Mouse (Mus musculus) inflammation-experienced regulatory T-cells (primary cell): ENCODE measurements around the gene Brd4. TPM values are rescaled to one million over a fixed set of nuclear protein-coding genes. Genes with fewer than 3 reads are reported as not detected.

Source experiments
- polyA plus RNA-seq, 2 experiments: library from polyadenylated mRNA; unstranded; fragments of 100-300 nt; shearing (Covaris generic); gene quantifications; one replicate each; pipeline ENCODE4 v1.2.1; 2017

The Brd4 gene
- polyA plus RNA-seq, result 100 to 1,000 TPM; 189 to 201 TPM

GRCm38 (mm10) chr17:32284262-32285137, at the start of gene Brd4:
Gene Brd4 (minus strand): TSS chr17:32284722.

GRCm38 (mm10) chr17:32320597-32321389, 36.3 kb upstream of the Brd4 start, which contains the start of gene Akap8:
Gene Akap8 (minus strand): TSS chr17:32321238.

GRCm38 (mm10) chr17:32188863-32189636, 95.5 kb downstream of the Brd4 start, which contains the start of gene Ephx3:
Gene Ephx3 (minus strand): TSS chr17:32189549.

GRCm38 (mm10) chr17:32166687-32167086, 117.8 kb downstream of the Brd4 start, which contains the start of gene Notch3:
Gene Notch3 (minus strand): TSS chr17:32166852.

Other genes starting within 250 kb of the Brd4 start
- gene Rrp1b, start 248.6 kb downstream of the Brd4 start, polyA plus RNA-seq, result 10 to 100 TPM; 46.8 to 58.8 TPM
- gene Hsf2bp, start 248.4 kb downstream of the Brd4 start, polyA plus RNA-seq, result 1 to 10 TPM in 1 of 2 experiments, under 1 TPM in 1; 0.43 to 1.2 TPM
- under 1 TPM in 1 of 2 experiments, not detected in 1; 0.38 TPM for gene Notch3, start 117.9 kb downstream of the Brd4 start, polyA plus RNA-seq
- under 1 TPM; 0.17 to 0.93 TPM for gene Ephx3, start 95.2 kb downstream of the Brd4 start, polyA plus RNA-seq
- 100 to 1,000 TPM; 208 to 255 TPM for gene Akap8, start 36.5 kb upstream of the Brd4 start, polyA plus RNA-seq
- 100 to 1,000 TPM; 283 to 295 TPM for gene Akap8l, start 65.9 kb upstream of the Brd4 start, polyA plus RNA-seq
- 10 to 100 TPM; 27.1 to 33.8 TPM for gene Wiz, start 104.7 kb upstream of the Brd4 start, polyA plus RNA-seq
- gene Rasal3, start 118.9 kb upstream of the Brd4 start, polyA plus RNA-seq, result 100 to 1,000 TPM; 646 to 988 TPM
- gene Pglyrp2, start 139.4 kb upstream of the Brd4 start, polyA plus RNA-seq, result 10 to 100 TPM; 80.6 to 97.0 TPM
- gene Cyp4f39, start 168.0 kb upstream of the Brd4 start, polyA plus RNA-seq, result under 1 TPM; 0.51 to 0.61 TPM
- gene Cyp4f17, start 221.3 kb upstream of the Brd4 start, polyA plus RNA-seq, result 1 to 10 TPM; 2.6 TPM